Mouse (Mus musculus) E14TG2a.4 (cell line): ENCODE measurements around the gene Eif3l.

Source experiments
- H3K27me3 ChIP-seq: 2 replicates; pipeline ENCODE4 v1.6.1; 2014; ENCODE audit warnings: low read length, control low read depth; ENCODE audit not compliant: insufficient read depth
- H3K36me3 ChIP-seq: 2 replicates; pipeline ENCODE4 v1.6.1; 2014; ENCODE audit warnings: low read length, control low read depth; ENCODE audit not compliant: insufficient read depth
- H3K4me1 ChIP-seq: replicated peaks from 2 replicates; pipeline ENCODE4 v1.6.1; 2014; ENCODE audit warnings: low read depth, low read length, control low read depth
- H3K4me3 ChIP-seq: replicated peaks from 2 replicates; pipeline ENCODE4 v1.5.1; 2014; ENCODE audit warnings: mild to moderate bottlenecking, low read length
- H3K9me3 ChIP-seq: 2 replicates; pipeline ENCODE4 v1.6.1; 2014; ENCODE audit warnings: low read length, control low read depth
- CTCF ChIP-seq: conservative IDR thresholded peaks from 2 replicates; pipeline ENCODE4 v1.5.1; 2014; ENCODE audit warnings: low read length
- NANOG ChIP-seq: IDR thresholded peaks from 2 replicates; pipeline ENCODE4 v1.6.1; 2014; ENCODE audit warnings: borderline replicate concordance, low read length, mixed read lengths
- POU5F1 ChIP-seq: IDR thresholded peaks from 2 replicates; pipeline ENCODE4 v1.6.1; 2014; ENCODE audit warnings: low read length, borderline replicate concordance

The Eif3l gene

GRCm38 (mm10) chr15:79108421-79109320 lies 33.7 kb downstream of the Eif3l start, which contains the start of gene Micall1:
Gene Micall1 (plus strand): TSS chr15:79108898.
- TF ChIP-seq POU5F1 = no peak
- no peak for TF ChIP-seq CTCF
- peak within 1 kb of the TSS; percentile 92 for H3K4me3 ChIP-seq
- H3K27me3 ChIP-seq = peaks cover 47% of the 10 kb centered on the region
- peaks cover 42% of the 10 kb centered on the region for H3K4me1 ChIP-seq
- H3K36me3 ChIP-seq = no peaks in the 10 kb centered on the region
- no peaks in the 10 kb centered on the region for H3K9me3 ChIP-seq

GRCm38 (mm10) chr15:79109321-79109934 lies 34.4 kb downstream of the Eif3l start:
- Histone ChIP-seq H3K4me3 (peak overlapping the region; percentile 92), H3K36me3 (no peaks in the 10 kb centered on the region), H3K9me3 (no peaks in the 10 kb centered on the region), H3K4me1 (peaks cover 42% of the 10 kb centered on the region), H3K27me3 (peaks cover 47% of the 10 kb centered on the region)
- TF ChIP-seq CTCF = no peak
- no peak for TF ChIP-seq POU5F1
- TF ChIP-seq NANOG = no peak

GRCm38 (mm10) chr15:79110031-79110430 lies 35.1 kb downstream of the Eif3l start:
- TF ChIP-seq CTCF = no peak
- TF ChIP-seq POU5F1 = no peak
- TF ChIP-seq NANOG = no peak
- Histone ChIP-seq H3K4me3 (peak overlapping the region; percentile 92), H3K9me3 (no peaks in the 10 kb centered on the region), H3K4me1 (peaks cover 43% of the 10 kb centered on the region), H3K27me3 (peaks cover 47% of the 10 kb centered on the region), H3K36me3 (no peaks in the 10 kb centered on the region; the same call in 1 of the 2 replicates)

- H3K36me3 ChIP-seq = no peaks in the 10 kb centered on the region; the same call in 1 of the 2 replicates
- TF ChIP-seq NANOG = no peak
- no peak for TF ChIP-seq POU5F1
- TF ChIP-seq CTCF = no peak
- H3K4me3 ChIP-seq = 0 out of 2 replicates have a peak overlapping the region, but pooled peaks have one; percentile 92
- H3K9me3 ChIP-seq = no peaks in the 10 kb centered on the region
- peaks cover 45% of the 10 kb centered on the region for H3K4me1 ChIP-seq
- H3K27me3 ChIP-seq = peaks cover 47% of the 10 kb centered on the region
Observed at GRCm38 (mm10) chr15:79110528-79110927, 35.5 kb downstream of the Eif3l start.

GRCm38 (mm10) chr15:79111774-79112173 lies 36.8 kb downstream of the Eif3l start:
- no peak for TF ChIP-seq CTCF
- no peak for TF ChIP-seq NANOG
- no peak for TF ChIP-seq POU5F1
- peaks cover 40% of the 10 kb centered on the region for H3K27me3 ChIP-seq
- H3K9me3 ChIP-seq = no peaks in the 10 kb centered on the region
- H3K36me3 ChIP-seq = no peaks in the 10 kb centered on the region; the same call in 1 of the 2 replicates
- H3K4me1 ChIP-seq = peaks cover 54% of the 10 kb centered on the region
- H3K4me3 ChIP-seq = no peak overlapping the region

GRCm38 (mm10) chr15:79115276-79115675 lies 40.3 kb downstream of the Eif3l start:
- H3K36me3 ChIP-seq = no peaks in the 10 kb centered on the region; the same call in 1 of the 2 replicates
- no peak overlapping the region for H3K4me3 ChIP-seq
- no peak for TF ChIP-seq NANOG
- H3K27me3 ChIP-seq = peaks cover 17% of the 10 kb centered on the region
- peaks cover 63% of the 10 kb centered on the region for H3K4me1 ChIP-seq
- H3K9me3 ChIP-seq = no peaks in the 10 kb centered on the region

- Histone ChIP-seq H3K27me3 (no peaks in the 10 kb centered on the region; the same call in 1 of the 2 replicates), H3K9me3 (no peaks in the 10 kb centered on the region), H3K4me1 (peaks cover 65% of the 10 kb centered on the region), H3K4me3 (no peak overlapping the region), H3K36me3 (peaks cover 5% of the 10 kb centered on the region)
- TF ChIP-seq NANOG (no peak), POU5F1 (no peak), CTCF (no peak)
Observed at GRCm38 (mm10) chr15:79119491-79119890, 44.5 kb downstream of the Eif3l start.

GRCm38 (mm10) chr15:79122119-79122518 lies 47.1 kb downstream of the Eif3l start:
- Histone ChIP-seq H3K4me1 (peaks cover 54% of the 10 kb centered on the region), H3K36me3 (peaks cover 12% of the 10 kb centered on the region), H3K4me3 (no peak overlapping the region), H3K27me3 (no peaks in the 10 kb centered on the region; the same call in 1 of the 2 replicates), H3K9me3 (no peaks in the 10 kb centered on the region)
- TF ChIP-seq CTCF (no peak), POU5F1 (no peak), NANOG (no peak)
